Mouse (Mus musculus) CD8-positive naive resting alpha-beta T cell, adult 57 days (primary cell): Measurements from ENCODE around the gene Vps13d. TPM values are rescaled to one million over a fixed set of nuclear protein-coding genes. Genes with fewer than 3 reads are reported as not detected.

Experiments
- total RNA-seq: library from RNA; stranded (reverse); gene quantifications from one replicate; pipeline ENCODE4 v1.2.4, GENCODE M21; 2023

Vps13d gene
- total RNA-seq = 66.2 TPM

GRCm38 (mm10) chr4:145194559-145195162, at the start of gene Vps13d:
Gene Vps13d, minus strand, starts transcription at chr4:145195005.

Other genes starting within 250 kb of the Vps13d start
- gene Tnfrsf1b, start 51.9 kb upstream of the Vps13d start, total RNA-seq = 26.6 TPM
- gene Tnfrsf8, start 120.2 kb upstream of the Vps13d start, total RNA-seq = not detected